Mouse (Mus musculus) embryonic facial prominence, embryonic 14.5 days (tissue): ENCODE results near the gene Rbm42. TPM values are rescaled to one million over a fixed set of nuclear protein-coding genes. Genes with fewer than 3 reads are reported as not detected.
A peak's percentile ranks its signal among the peaks of the same experiment; 100 is the strongest.

Experiments used
- ATAC-seq: fragments of 200-750 bp; cut with Nextera tagmentation; 2 replicates; pipeline ENCODE4 v1.8.0; 2017; ENCODE audit warnings: low read depth, moderate number of reproducible peaks, moderate TSS enrichment
- DNase-seq: peaks from one replicate; pipeline ENCODE4 v3.0.0-alpha.2; 2015; ENCODE audit warnings: low spot score
- H3K27ac ChIP-seq: fragments of 300-500 bp; sonication (generic); replicated peaks from 2 replicates; pipeline ENCODE4 v1.5.1; 2014; ENCODE audit warnings: low read depth, mild to moderate bottlenecking, low read length, moderate library complexity
- H3K27me3 ChIP-seq: fragments of 300-500 bp; sonication (generic); replicated peaks from 2 replicates; pipeline ENCODE4 v1.6.1; 2014; ENCODE audit warnings: low read length; ENCODE audit not compliant: control insufficient read depth, insufficient read depth
- H3K36me3 ChIP-seq: fragments of 300-500 bp; sonication (generic); 2 replicates; pipeline ENCODE4 v1.6.1; 2014; ENCODE audit warnings: low read length, mixed read lengths; ENCODE audit not compliant: control insufficient read depth, insufficient read depth
- H3K4me1 ChIP-seq: fragments of 300-500 bp; sonication (generic); 2 replicates; pipeline ENCODE4 v1.6.1; 2014; ENCODE audit warnings: antibody characterized with exemption, low read length; ENCODE audit not compliant: control insufficient read depth, insufficient read depth
- H3K4me2 ChIP-seq: fragments of 300-500 bp; sonication (generic); 2 replicates; pipeline ENCODE4 v1.6.1; 2014; ENCODE audit warnings: low read depth, mild to moderate bottlenecking, low read length, moderate library complexity, mixed read lengths
- H3K4me3 ChIP-seq: fragments of 300-500 bp; sonication (generic); 2 replicates; pipeline ENCODE4 v1.5.1; 2014; ENCODE audit warnings: low read depth, mild to moderate bottlenecking, low read length
- H3K9ac ChIP-seq: fragments of 300-500 bp; sonication (generic); 2 replicates; pipeline ENCODE4 v1.6.1; 2014; ENCODE audit warnings: low read depth, mild to moderate bottlenecking, low read length, moderate library complexity, mixed read lengths
- H3K9me3 ChIP-seq: fragments of 300-500 bp; sonication (generic); 2 replicates; pipeline ENCODE4 v1.6.1; 2016; ENCODE audit warnings: low read length; ENCODE audit not compliant: control insufficient read depth
- whole genome bisulfite sequencing: fragments of 180-500 bp; shearing (Covaris S2); extraction: QIAGEN DNeasy Blood & Tissue Kit; methylation state at CpG from one replicate; pipeline ENCODE4 v1.1.7; 2014; 5-methylcytosine and 5-hydroxymethylcytosine counted together
- polyA plus RNA-seq: library from polyadenylated mRNA; unstranded; fragments of >200 nt; fragmentation: Nextera tagmentation; extraction: Ambion mirVana; gene quantifications from 2 replicates; pipeline ENCODE4 v1.2.1, GENCODE M21; 2014

The Rbm42 gene
- polyA plus RNA-seq, 1 experiment from 2014 or later: 93.1 TPM

DNA sequence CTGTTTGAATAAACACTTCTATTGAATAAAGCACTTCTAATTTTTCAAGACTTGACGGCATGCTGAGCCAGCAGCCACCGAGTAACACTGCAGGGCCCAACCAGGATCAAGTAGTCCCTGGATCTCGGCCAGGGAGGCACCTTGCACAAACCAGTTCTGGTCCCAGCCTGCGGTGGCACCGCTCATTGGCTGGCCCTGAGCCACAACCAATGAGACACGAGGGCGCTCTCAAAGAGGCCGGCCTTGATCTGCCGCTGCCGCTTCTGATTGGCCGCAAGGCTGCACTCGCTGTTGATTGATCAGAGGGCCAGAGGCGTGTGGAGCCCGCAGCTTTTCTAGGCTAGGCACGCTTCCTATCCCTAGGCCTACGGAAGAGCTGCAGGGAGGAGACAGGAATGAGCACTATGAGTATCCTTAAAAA, 50.2 kb downstream of the Rbm42 start:
- Histone ChIP-seq H3K27ac (peak overlapping the region; percentile 28; the same call in 1 of the 2 replicates), H3K9ac (no peak overlapping the region), H3K27me3 (no peaks in the 10 kb centered on the region), H3K36me3 (no peaks in the 10 kb centered on the region), H3K4me2 (no peak overlapping the region), H3K9me3 (no peaks in the 10 kb centered on the region), H3K4me3 (no peak overlapping the region), H3K4me1 (no peaks in the 10 kb centered on the region)
- DNase-seq (peak; percentile 96), ATAC-seq (peak; percentile 95)
- under 1% methylated on average over 16 of the region's 16 CpGs for WGBS

DNA sequence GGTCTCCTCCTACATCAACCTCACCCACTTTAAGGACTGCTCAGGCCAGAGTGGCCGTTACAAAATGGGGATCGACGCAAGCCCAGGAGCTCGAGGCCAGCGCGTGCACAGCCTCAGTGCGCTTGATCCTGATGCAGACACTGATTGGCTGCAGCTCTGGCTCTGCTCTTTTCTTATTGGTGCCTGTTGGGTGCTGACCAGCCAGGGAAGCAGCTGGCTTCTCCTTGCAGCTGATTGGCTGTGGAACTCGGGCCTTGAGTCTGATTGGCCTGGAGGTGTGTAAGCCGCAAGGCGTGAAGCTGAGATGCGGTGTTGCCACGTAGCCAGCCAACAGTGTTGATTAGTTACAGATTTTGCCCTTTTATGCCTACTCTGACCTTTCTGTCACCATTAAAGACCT, 51.3 kb downstream of the Rbm42 start, which contains the start of gene Zbtb32:
Gene Zbtb32, minus strand, starts transcription at position 124 of the 400 bp plus-strand sequence.
- H3K4me3 ChIP-seq: no peak within 1 kb of the TSS
- H3K4me2 ChIP-seq: no peak within 1 kb of the TSS

DNA sequence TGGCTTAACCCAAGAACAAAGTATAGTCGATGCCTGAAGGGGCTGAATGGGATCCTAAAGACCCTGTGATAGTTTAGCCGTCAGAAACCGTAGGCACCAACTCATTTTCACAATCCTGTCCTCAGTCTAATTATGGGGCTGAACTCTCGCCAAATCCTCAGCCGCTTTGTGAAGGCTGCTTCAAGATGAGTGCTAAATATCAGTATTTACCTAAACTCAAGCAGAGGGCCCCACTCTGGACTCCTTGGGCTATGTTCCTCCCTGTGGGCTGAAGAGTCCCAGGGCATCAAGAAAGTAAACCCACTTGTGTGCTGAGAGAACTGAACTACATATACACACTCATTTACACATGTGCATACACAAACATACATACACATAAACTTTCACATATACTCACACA, 53.3 kb downstream of the Rbm42 start:
- H3K27ac ChIP-seq: no peak overlapping the region
- DNase-seq: no peak
- WGBS: 66% methylated on average over 5 of the region's 5 CpGs

More for the DNA sequence above, 51.3 kb downstream of the Rbm42 start, which contains the start of gene Zbtb32:
- H3K36me3 ChIP-seq: no peaks in the 10 kb centered on the region
- H3K4me1 ChIP-seq: no peaks in the 10 kb centered on the region
- no peak within 1 kb of the TSS for H3K27ac ChIP-seq
- no peaks in the 10 kb centered on the region for H3K9me3 ChIP-seq
- H3K27me3 ChIP-seq: no peaks in the 10 kb centered on the region
- H3K9ac ChIP-seq: no peak within 1 kb of the TSS
- DNase-seq: no peak
- WGBS: 91% methylated on average over 12 of the region's 12 CpGs
- ATAC-seq: no peak

DNA sequence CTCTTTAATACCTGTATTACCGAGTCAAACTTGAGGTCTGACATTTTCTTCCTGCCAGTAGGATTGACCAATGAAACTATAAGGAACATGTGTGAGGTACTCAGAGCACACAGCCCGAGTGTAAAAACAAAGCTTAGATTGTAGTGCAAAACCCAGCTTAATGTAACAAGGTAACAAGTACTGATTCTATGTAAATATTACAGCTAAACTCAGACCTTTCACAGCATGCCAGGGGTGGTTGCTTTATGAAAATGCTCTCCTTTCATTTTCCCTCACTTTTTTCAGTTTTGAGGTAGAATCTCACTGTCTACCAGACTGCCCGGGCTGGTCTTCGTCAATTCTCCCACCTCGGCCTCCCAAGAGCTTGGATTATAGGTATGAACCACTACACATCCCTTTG, 54.0 kb downstream of the Rbm42 start:
- Histone ChIP-seq H3K4me2 (no peak overlapping the region), H3K27me3 (no peaks in the 10 kb centered on the region), H3K9me3 (no peaks in the 10 kb centered on the region), H3K36me3 (no peaks in the 10 kb centered on the region), H3K4me1 (no peaks in the 10 kb centered on the region), H3K9ac (no peak overlapping the region), H3K27ac (no peak overlapping the region), H3K4me3 (no peak overlapping the region)
- 74% methylated on average over 5 of the region's 5 CpGs for WGBS
- DNase-seq (no peak), ATAC-seq (no peak)

More for the DNA sequence above, 53.3 kb downstream of the Rbm42 start:
- no peak overlapping the region for H3K4me2 ChIP-seq
- no peak overlapping the region for H3K9ac ChIP-seq
- ATAC-seq: no peak
- no peaks in the 10 kb centered on the region for H3K27me3 ChIP-seq
- H3K4me3 ChIP-seq: no peak overlapping the region
- no peaks in the 10 kb centered on the region for H3K9me3 ChIP-seq
- H3K36me3 ChIP-seq: no peaks in the 10 kb centered on the region
- H3K4me1 ChIP-seq: no peaks in the 10 kb centered on the region

DNA sequence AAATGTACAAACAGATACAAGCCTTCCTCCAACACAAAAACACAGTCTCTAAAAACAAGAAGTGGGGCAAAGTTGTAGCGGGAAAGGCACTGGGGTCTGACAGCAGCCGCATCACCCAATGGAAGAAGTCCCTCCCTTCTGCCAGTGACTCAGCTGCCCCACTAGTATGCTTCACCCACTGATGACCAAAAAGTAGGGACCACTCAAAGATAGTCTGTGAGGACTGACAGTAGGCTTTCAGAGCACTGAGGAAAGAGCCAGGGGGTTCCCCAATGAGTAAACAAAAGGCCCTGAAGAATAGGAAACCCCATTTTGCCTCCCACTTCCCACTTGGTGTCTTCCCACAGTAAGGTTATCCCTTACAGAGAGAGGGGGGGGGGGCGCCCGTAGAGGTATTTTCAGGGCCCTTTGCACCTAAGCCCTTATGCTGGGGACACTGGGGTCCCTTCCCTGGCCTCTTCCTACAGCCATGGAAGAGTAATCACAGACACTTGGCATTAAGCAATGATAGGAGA, 55.5 kb downstream of the Rbm42 start:
- DNase-seq (no peak), ATAC-seq (no peak)
- Histone ChIP-seq H3K36me3 (no peaks in the 10 kb centered on the region), H3K27me3 (no peaks in the 10 kb centered on the region), H3K27ac (no peak overlapping the region), H3K9me3 (no peaks in the 10 kb centered on the region), H3K4me3 (no peak overlapping the region), H3K9ac (no peak overlapping the region), H3K4me2 (no peak overlapping the region), H3K4me1 (no peaks in the 10 kb centered on the region)
- 78% methylated on average over 2 of the region's 4 CpGs for WGBS

DNA sequence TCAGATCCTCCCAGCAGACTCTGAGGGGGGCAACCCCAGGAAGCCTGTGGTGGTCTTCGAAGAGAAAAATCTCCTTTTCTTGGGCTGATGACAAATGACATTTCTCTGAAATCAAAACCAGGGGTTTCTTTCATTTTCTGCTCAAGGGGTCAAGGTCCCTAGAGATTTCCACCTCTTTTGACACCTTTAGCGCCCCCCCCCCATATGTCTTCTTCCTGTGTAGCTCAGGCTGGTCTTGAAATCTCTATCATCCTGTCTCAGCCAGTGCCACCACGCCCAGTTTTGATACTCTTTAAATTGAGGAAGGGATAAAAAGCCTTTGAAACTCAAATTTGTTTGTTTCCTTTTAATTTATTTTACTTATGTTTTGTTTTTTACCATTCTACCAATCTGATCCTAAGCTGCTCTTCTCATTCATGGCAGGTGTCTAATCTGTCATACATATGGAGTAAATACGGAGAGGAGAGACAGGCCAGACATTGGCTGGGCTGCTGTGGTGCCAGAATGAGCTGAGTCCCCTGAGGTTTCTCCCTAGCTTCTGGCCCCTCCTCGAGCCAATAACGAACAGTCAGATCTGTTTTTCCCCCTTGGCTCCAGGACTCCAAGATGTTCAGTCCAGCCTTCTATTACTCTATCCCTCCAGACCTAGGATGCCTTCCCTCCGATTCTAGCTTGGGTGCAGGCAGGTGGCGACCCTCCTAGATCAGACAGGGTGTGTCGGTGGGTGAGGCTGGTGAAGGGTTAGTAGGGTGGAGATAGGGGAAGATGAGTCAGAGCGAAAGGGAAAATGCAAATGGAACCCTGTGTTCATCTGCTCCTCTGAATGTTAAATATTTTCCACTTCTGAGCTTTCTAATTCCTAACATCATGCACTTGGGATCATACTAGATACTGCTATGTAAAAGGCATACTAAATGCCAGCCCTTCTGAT, 56.3 kb downstream of the Rbm42 start:
- WGBS: 71% methylated on average over 10 of the region's 10 CpGs
- no peak overlapping the region for H3K9ac ChIP-seq
- H3K9me3 ChIP-seq: no peaks in the 10 kb centered on the region
- H3K27ac ChIP-seq: no peak overlapping the region
- no peak overlapping the region for H3K4me2 ChIP-seq
- no peaks in the 10 kb centered on the region for H3K27me3 ChIP-seq
- no peaks in the 10 kb centered on the region for H3K4me1 ChIP-seq
- no peaks in the 10 kb centered on the region for H3K36me3 ChIP-seq
- no peak for ATAC-seq
- no peak overlapping the region for H3K4me3 ChIP-seq
- DNase-seq: no peak

DNA sequence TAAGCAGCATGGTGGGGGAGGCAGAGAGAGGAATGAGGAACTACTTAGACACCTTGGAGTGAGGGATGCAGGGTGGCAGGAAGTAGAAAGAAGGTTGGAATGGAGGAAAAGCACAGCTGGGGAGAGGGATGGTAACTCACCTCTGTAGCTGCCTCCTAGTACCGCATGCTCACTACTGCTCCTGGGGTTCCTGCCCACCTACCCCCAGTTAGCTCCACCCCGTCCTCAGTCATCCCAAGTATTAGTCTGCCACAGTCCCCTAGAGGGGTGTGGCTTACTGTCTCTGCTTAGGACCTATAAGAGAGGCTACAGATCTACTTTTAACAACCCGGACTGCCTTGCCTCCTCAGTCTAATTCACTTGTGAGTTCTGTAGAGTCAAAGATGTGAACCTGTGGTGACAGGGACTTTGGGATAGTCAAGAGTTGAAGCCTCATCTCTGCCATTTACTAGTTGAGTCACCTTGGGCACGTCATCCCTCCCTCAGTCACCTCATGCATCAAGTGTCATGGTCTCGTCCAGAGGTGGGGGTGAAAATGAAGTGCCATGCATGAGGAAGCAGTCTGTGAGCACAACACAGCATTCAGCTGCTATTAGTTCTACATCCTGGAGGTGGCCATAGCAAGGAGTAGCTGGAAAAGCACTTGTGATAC, 57.2 kb downstream of the Rbm42 start:
- no peak overlapping the region for H3K27ac ChIP-seq
- ATAC-seq (no peak), DNase-seq (no peak)
- H3K36me3 ChIP-seq: no peaks in the 10 kb centered on the region
- H3K4me1 ChIP-seq: no peaks in the 10 kb centered on the region
- 49% methylated on average over 5 of the region's 5 CpGs for WGBS
- H3K9me3 ChIP-seq: no peaks in the 10 kb centered on the region
- H3K27me3 ChIP-seq: no peaks in the 10 kb centered on the region
- no peak overlapping the region for H3K9ac ChIP-seq
- H3K4me3 ChIP-seq: no peak overlapping the region
- no peak overlapping the region for H3K4me2 ChIP-seq

DNA sequence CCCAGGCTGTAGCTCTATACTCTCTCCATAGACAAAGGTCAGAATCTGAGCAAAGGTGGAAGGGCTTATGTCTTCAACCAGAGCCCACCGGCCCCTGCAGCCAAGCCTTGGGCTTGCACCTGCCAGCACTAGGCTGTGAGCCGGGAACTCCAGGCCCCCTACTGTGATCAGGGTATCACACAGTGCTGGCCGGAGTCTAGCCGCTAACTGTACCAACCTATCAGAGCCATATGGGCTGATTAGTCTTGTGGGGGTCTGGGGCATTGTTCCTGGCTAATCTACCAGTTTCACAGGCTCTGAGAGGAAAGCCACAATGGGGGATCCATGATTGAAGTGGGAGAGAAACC, 58.5 kb downstream of the Rbm42 start:
- peaks cover 2% of the 10 kb centered on the region; the same call in 1 of the 2 replicates for H3K36me3 ChIP-seq
- 56% methylated on average over 4 of the region's 4 CpGs for WGBS
- no peak for DNase-seq
- H3K4me3 ChIP-seq: no peak overlapping the region
- H3K4me2 ChIP-seq: no peak overlapping the region
- H3K4me1 ChIP-seq: peaks cover 7% of the 10 kb centered on the region; the same call in 1 of the 2 replicates
- H3K27ac ChIP-seq: no peak overlapping the region
- H3K9ac ChIP-seq: no peak overlapping the region
- no peaks in the 10 kb centered on the region for H3K27me3 ChIP-seq
- H3K9me3 ChIP-seq: no peaks in the 10 kb centered on the region
- ATAC-seq: no peak
